ENCODE assay signal across 39 mouse cellular contexts in genomic region chr13:55114375-55114774, GRCm38 (mm10). TPM values are rescaled to one million over a fixed set of nuclear protein-coding genes. Genes with fewer than 3 reads are reported as not detected.
"Had no signal": no experiment of that assay in that cellular context is flagged by ENCODE, and none has a peak within 500 bp of the region (broad histone marks: within the 10 kb centered on the region; RNA-seq: fewer than 3 reads in every experiment).

No protein-coding gene starts in this region.

- H3K9ac ChIP-seq: embryonic facial prominence, embryonic 12.5 days; embryonic facial prominence, embryonic 13.5 days; embryonic facial prominence, embryonic 15.5 days; forebrain, embryonic 12.5 days; forebrain, embryonic 13.5 days; forebrain, embryonic 15.5 days; forebrain, postnatal 0 days had no signal

- DNase-seq: cerebellum, adult 8-10 months; cerebellum, adult 9-10 months; cerebellum, adult 9-11 months; cerebellum, postnatal 10 days; cerebellum, postnatal 14 days; cerebellum, postnatal 25 days; cerebellum, postnatal 36 days; embryo, embryonic 11 days; forebrain, postnatal 0 days; gastrocnemius, adult 2 months; gastrocnemius, postnatal 10 days; gastrocnemius, postnatal 14 days; gastrocnemius, postnatal 25 days; gastrocnemius, postnatal 36 days; heart, adult 18-20 months; heart, adult 2 months had no signal

- H3K27ac ChIP-seq: embryonic facial prominence, embryonic 10.5 days; embryonic facial prominence, embryonic 12.5 days; embryonic facial prominence, embryonic 13.5 days; embryonic facial prominence, embryonic 15.5 days; forebrain, embryonic 10.5 days; forebrain, embryonic 12.5 days; forebrain, embryonic 13.5 days; forebrain, embryonic 15.5 days; gastrocnemius, adult 2 months; heart, adult 2 months had no signal

- H3K9me3 ChIP-seq: embryonic facial prominence, embryonic 10.5 days; embryonic facial prominence, embryonic 12.5 days; embryonic facial prominence, embryonic 13.5 days; embryonic facial prominence, embryonic 15.5 days; forebrain, embryonic 10.5 days; forebrain, embryonic 12.5 days; forebrain, embryonic 13.5 days; forebrain, embryonic 15.5 days had no signal

- H3K4me1 ChIP-seq: embryonic facial prominence, embryonic 10.5 days; embryonic facial prominence, embryonic 12.5 days; embryonic facial prominence, embryonic 13.5 days; embryonic facial prominence, embryonic 15.5 days; forebrain, embryonic 10.5 days; forebrain, embryonic 12.5 days; forebrain, embryonic 13.5 days; forebrain, embryonic 15.5 days had no signal

- ATAC-seq: forebrain, embryonic 13.5 days; forebrain, embryonic 14.5 days; forebrain, embryonic 15.5 days; forebrain, embryonic 16.5 days; forebrain, postnatal 0 days had no signal

- H3K27me3 ChIP-seq: embryonic facial prominence, embryonic 12.5 days; embryonic facial prominence, embryonic 13.5 days; embryonic facial prominence, embryonic 15.5 days; forebrain, embryonic 12.5 days; forebrain, embryonic 13.5 days; forebrain, embryonic 15.5 days had no signal

- H3K4me2 ChIP-seq: embryonic facial prominence, embryonic 12.5 days; embryonic facial prominence, embryonic 13.5 days; embryonic facial prominence, embryonic 15.5 days; forebrain, embryonic 12.5 days; forebrain, embryonic 13.5 days; forebrain, embryonic 15.5 days had no signal

- H3K4me3 ChIP-seq: embryonic facial prominence, embryonic 10.5 days; embryonic facial prominence, embryonic 12.5 days; embryonic facial prominence, embryonic 13.5 days; embryonic facial prominence, embryonic 15.5 days; erythroblast, embryonic 14.5 days; forebrain, embryonic 10.5 days; forebrain, embryonic 12.5 days; forebrain, embryonic 13.5 days; forebrain, embryonic 15.5 days; gastrocnemius, adult 2 months; heart, adult 2 months had no signal

RNA-seq across cellular contexts. Expression of gene Gm17617, which starts 19.0 kb away (rescaled TPM):
- total RNA-seq: common myeloid progenitor, adult 5-6 weeks; forebrain, postnatal 0 days; gastrocnemius, adult 18-20 months; gastrocnemius, adult 2 months; gastrocnemius, adult 8-10 months; gastrocnemius, postnatal 10 days; gastrocnemius, postnatal 14 days; gastrocnemius, postnatal 25 days; gastrocnemius, postnatal 36 days; gastrocnemius, postnatal 4 days; granulocyte monocyte progenitor cell, adult 5-6 weeks; heart, adult 18-20 months; heart, adult 2 months; heart, adult 8-10 months had no signal
- polyA plus RNA-seq: cortical plate, adult 2 months; embryonic facial prominence, embryonic 10.5 days; embryonic facial prominence, embryonic 11.5 days; embryonic facial prominence, embryonic 12.5 days; embryonic facial prominence, embryonic 13.5 days; embryonic facial prominence, embryonic 14.5 days; embryonic facial prominence, embryonic 15.5 days; erythroblast, embryonic 14.5 days; forebrain, embryonic 10.5 days; forebrain, embryonic 11.5 days; forebrain, embryonic 12.5 days; forebrain, embryonic 13.5 days; forebrain, embryonic 14.5 days; forebrain, embryonic 15.5 days; forebrain, embryonic 16.5 days; forebrain, postnatal 0 days; frontal cortex, adult 2 months; gonadal fat pad, adult 2 months; heart, adult 2 months had no signal

RNA-seq across cellular contexts. Expression of gene Fgfr4, which starts 38.1 kb away (rescaled TPM):
- total RNA-seq: common myeloid progenitor, adult 5-6 weeks; granulocyte monocyte progenitor cell, adult 5-6 weeks had no signal
